ENCODE assay signal across 18 mouse cellular contexts in genomic region chr11:61294431-61294830, GRCm38 (mm10). TPM values are rescaled to one million over a fixed set of nuclear protein-coding genes. Genes with fewer than 3 reads are reported as not detected.
A peak's percentile ranks its signal among the peaks of the same experiment; 100 is the strongest.
DNase-seq lines count a peak whose midpoint lies in the region; ATAC-seq and TF ChIP-seq lines count a peak whose summit lies in the region.
"Had no signal": no experiment of that assay in that cellular context is flagged by ENCODE, and none has a peak within 500 bp of the region (broad histone marks: within the 10 kb centered on the region; RNA-seq: fewer than 3 reads in every experiment).

No protein-coding gene starts in this region.

- 24% methylated on average over 3 of the region's 3 CpGs for WGBS in lung, embryonic 14.5 days

- H3K27me3 ChIP-seq in lung, embryonic 14.5 days (ENCODE audit: insufficient read depth, low read length): no peaks in the 10 kb centered on the region
- H3K27me3 ChIP-seq: embryonic facial prominence, embryonic 13.5 days; forebrain, embryonic 12.5 days; heart, embryonic 12.5 days had no signal

- peak overlapping the region; percentile 30; the same call in 1 of the 2 replicates for H3K27ac ChIP-seq in lung, embryonic 14.5 days (ENCODE audit: low read depth)
- H3K27ac ChIP-seq in brown adipose tissue, adult 24 weeks (replicated peaks; ENCODE audit: low read depth, low read length): peak overlapping the region; percentile 51
- H3K27ac ChIP-seq: embryonic facial prominence, embryonic 13.5 days; forebrain, embryonic 12.5 days; hindbrain, embryonic 10.5 days; hindbrain, embryonic 14.5 days had no signal

- no peak overlapping the region for H3K4me2 ChIP-seq in lung, embryonic 14.5 days
- H3K4me2 ChIP-seq: embryonic facial prominence, embryonic 13.5 days; forebrain, embryonic 12.5 days; heart, embryonic 12.5 days; hindbrain, embryonic 14.5 days had no signal

- no peaks in the 10 kb centered on the region for H3K4me1 ChIP-seq in lung, embryonic 14.5 days (ENCODE audit: insufficient read depth)
- H3K4me1 ChIP-seq in brown adipose tissue, adult 24 weeks (ENCODE audit: control insufficient read depth, insufficient read depth, insufficient read length, low read length): 0 out of 2 replicates have a peak, but pooled peaks cover 3% of the 10 kb centered on the region
- H3K4me1 ChIP-seq: embryonic facial prominence, embryonic 13.5 days; forebrain, embryonic 12.5 days; heart, embryonic 12.5 days had no signal

- no peak overlapping the region for H3K4me3 ChIP-seq in lung, embryonic 14.5 days (ENCODE audit: low read depth, low read length)
- no peak overlapping the region for H3K4me3 ChIP-seq in brown adipose tissue, adult 24 weeks (ENCODE audit: insufficient read depth, low read depth, low read length)
- H3K4me3 ChIP-seq: embryonic facial prominence, embryonic 13.5 days; forebrain, embryonic 12.5 days; heart, embryonic 12.5 days; hindbrain, embryonic 10.5 days had no signal

- 0 out of 2 replicates have a peak, but pooled peaks have one; percentile 35 for ATAC-seq in lung, embryonic 14.5 days (ENCODE audit: insufficient read depth)
- ATAC-seq: forebrain, embryonic 16.5 days had no signal

- no peaks in the 10 kb centered on the region for H3K9me3 ChIP-seq in lung, embryonic 14.5 days (ENCODE audit: low read depth, low read length)
- H3K9me3 ChIP-seq: embryonic facial prominence, embryonic 13.5 days; forebrain, embryonic 12.5 days had no signal

- H3K9ac ChIP-seq in lung, embryonic 14.5 days: no peak overlapping the region
- H3K9ac ChIP-seq: embryonic facial prominence, embryonic 13.5 days; forebrain, embryonic 12.5 days; heart, embryonic 12.5 days; hindbrain, embryonic 14.5 days had no signal

- no peaks in the 10 kb centered on the region for H3K36me3 ChIP-seq in lung, embryonic 14.5 days (ENCODE audit: insufficient read depth)
- H3K36me3 ChIP-seq: embryonic facial prominence, embryonic 13.5 days; forebrain, embryonic 12.5 days; heart, embryonic 12.5 days; hindbrain, embryonic 10.5 days had no signal

- DNase-seq in lung, embryonic 14.5 days: peak; percentile 45
- DNase-seq in lung, postnatal 4 days: no peak
- peak; percentile 20 for DNase-seq in R1 (ENCODE audit: low read depth, low spot score)
- peak; percentile 44 for DNase-seq in lung, postnatal 36 days
- DNase-seq in embryo, embryonic 10 days (ENCODE audit: low spot score): no peak
- DNase-seq: adrenal gland, adult 8-10 months; cerebellum, adult 11-12 months; cerebellum, adult 9-10 months; cerebellum, postnatal 25 days; gastrocnemius, postnatal 14 days had no signal

- no peak for TF ChIP-seq CTCF in lung, embryonic 14.5 days (IDR thresholded peaks at IDR 0.05; ENCODE audit: low read depth)

RNA-seq across cellular contexts. Expression of gene Aldh3a2, which starts 27.2 kb away (rescaled TPM):
- 37.6 and 39.4 TPM in 2 replicates for polyA plus RNA-seq in lung, embryonic 14.5 days (2014; fragmentation: Nextera tagmentation; extraction: Ambion mirVana)
- polyA plus RNA-seq in brown adipose tissue, adult 24 weeks (2012; ENCODE audit: insufficient read depth, insufficient read length, missing spikeins): 25.9 and 29.9 TPM in 2 replicates

RNA-seq across cellular contexts. Expression of gene Slc47a2, which starts 48.2 kb away (rescaled TPM):
- polyA plus RNA-seq in lung, embryonic 14.5 days (2014; fragmentation: Nextera tagmentation; extraction: Ambion mirVana): not detected in 2 replicates
- polyA plus RNA-seq in brown adipose tissue, adult 24 weeks (2012; ENCODE audit: insufficient read depth, insufficient read length, missing spikeins): not detected in 2 replicates
- polyA plus RNA-seq: brain, embryonic 14.5 days; embryonic facial prominence, embryonic 13.5 days; forebrain, embryonic 12.5 days; forebrain, embryonic 16.5 days; heart, embryonic 12.5 days; hindbrain, embryonic 10.5 days; hindbrain, embryonic 14.5 days had no signal

Comparison
In these comparisons a context has a peak if more than half of its experiments do, and no peak if none do; other contexts are left out.
1. DNase-seq: peak in lung, embryonic 14.5 days (single experiment), R1 (single experiment) and lung, postnatal 36 days (single experiment); none in lung, postnatal 4 days (0 of 2) and embryo, embryonic 10 days (single experiment).